Mouse (Mus musculus): ENCODE results near the gene Fstl4. TPM values are rescaled to one million over a fixed set of nuclear protein-coding genes. Genes with fewer than 3 reads are reported as not detected.

The Fstl4 gene
- polyA plus RNA-seq, 1 experiment from 2014 or later: 1.5 TPM

- no peak overlapping the region for H3K27ac ChIP-seq
- H3K4me2 ChIP-seq: no peak overlapping the region
- WGBS: 65% methylated on average over 9 of the region's 9 CpGs
- H3K9ac ChIP-seq: no peak overlapping the region
- H3K27me3 ChIP-seq: 0 out of 2 replicates have a peak, but pooled peaks cover 2% of the 10 kb centered on the region
- no peak overlapping the region for H3K4me3 ChIP-seq (replicated peaks)
- no peak for ATAC-seq (replicated peaks; ENCODE audit: low FRiP score)
- H3K9me3 ChIP-seq (replicated peaks): no peaks in the 10 kb centered on the region
- H3K36me3 ChIP-seq: no peaks in the 10 kb centered on the region
- peaks cover 14% of the 10 kb centered on the region for H3K4me1 ChIP-seq
Measured at GRCm38 (mm10) chr11:52744593-52745450, 19.6 kb upstream of the Fstl4 start.

GRCm38 (mm10) chr11:52747206-52747605 lies 17.2 kb upstream of the Fstl4 start:
- WGBS: 73% methylated on average over 7 of the region's 7 CpGs
- peaks cover 14% of the 10 kb centered on the region for H3K4me1 ChIP-seq

DNA sequence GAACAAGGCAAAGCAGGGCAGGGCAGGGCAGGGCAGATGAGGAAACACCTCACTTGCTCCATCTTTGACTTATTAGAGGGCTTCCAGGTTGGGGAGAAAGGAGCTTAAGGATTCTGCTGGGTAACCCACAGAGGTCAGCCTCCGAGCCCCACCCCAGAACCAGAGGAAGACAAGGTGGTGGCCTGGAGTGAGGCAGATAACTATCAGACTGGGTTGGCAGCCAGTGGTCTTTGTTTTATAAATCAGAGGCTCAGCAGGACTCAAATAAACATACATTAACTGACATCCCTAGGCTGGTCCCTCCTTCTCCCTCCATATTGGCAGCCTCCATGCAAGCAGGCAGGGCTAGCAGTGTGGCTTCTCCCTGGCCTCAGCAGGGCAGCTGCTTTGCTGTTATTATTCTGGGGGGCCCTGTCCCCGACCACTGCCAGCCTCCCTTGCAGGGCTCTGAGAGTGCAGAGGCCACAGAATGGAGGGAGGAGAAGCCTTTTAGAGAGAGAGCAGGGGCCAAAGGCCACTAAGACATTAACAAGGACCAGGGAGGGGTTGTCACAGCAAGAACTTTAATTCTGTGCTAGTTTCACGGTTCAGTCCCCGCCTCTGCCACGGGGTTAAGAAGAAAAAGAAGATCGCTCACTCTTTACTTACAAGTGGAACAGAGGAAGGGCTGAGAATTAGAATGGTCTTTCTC lies 16.5 kb upstream of the Fstl4 start:
- H3K27me3 ChIP-seq: no peaks in the 10 kb centered on the region
- WGBS: 27% methylated on average over 6 of the region's 6 CpGs
- H3K27ac ChIP-seq: no peak overlapping the region
- H3K36me3 ChIP-seq: no peaks in the 10 kb centered on the region
- no peak overlapping the region for H3K4me3 ChIP-seq (replicated peaks)
- peaks cover 14% of the 10 kb centered on the region for H3K4me1 ChIP-seq
- no peak overlapping the region for H3K9ac ChIP-seq
- no peak overlapping the region for H3K4me2 ChIP-seq
- no peaks in the 10 kb centered on the region for H3K9me3 ChIP-seq (replicated peaks)
- peak; percentile 46; the same call in 1 of the 2 replicates for ATAC-seq (replicated peaks; ENCODE audit: low FRiP score)

More at GRCm38 (mm10) chr11:52747206-52747605, 17.2 kb upstream of the Fstl4 start:
- no peak for ATAC-seq (replicated peaks; ENCODE audit: low FRiP score)
- Histone ChIP-seq H3K36me3 (no peaks in the 10 kb centered on the region), H3K4me2 (no peak overlapping the region), H3K9me3 (replicated peaks) (no peaks in the 10 kb centered on the region), H3K27ac (no peak overlapping the region), H3K4me3 (replicated peaks) (no peak overlapping the region), H3K27me3 (0 out of 2 replicates have a peak, but pooled peaks cover 2% of the 10 kb centered on the region), H3K9ac (no peak overlapping the region)

GRCm38 (mm10) chr11:52749988-52750387 lies 14.4 kb upstream of the Fstl4 start:
- no peak for ATAC-seq (replicated peaks; ENCODE audit: low FRiP score)
- 78% methylated on average over 6 of the region's 6 CpGs for WGBS
- H3K4me3 ChIP-seq (replicated peaks): no peak overlapping the region

GRCm38 (mm10) chr11:52752524-52752923 lies 11.9 kb upstream of the Fstl4 start:
- Histone ChIP-seq H3K27me3 (no peaks in the 10 kb centered on the region), H3K4me1 (peaks cover 16% of the 10 kb centered on the region), H3K27ac (no peak overlapping the region), H3K4me3 (replicated peaks) (no peak overlapping the region), H3K4me2 (no peak overlapping the region), H3K36me3 (no peaks in the 10 kb centered on the region), H3K9ac (no peak overlapping the region), H3K9me3 (replicated peaks) (no peaks in the 10 kb centered on the region)
- ATAC-seq (replicated peaks; ENCODE audit: low FRiP score): no peak
- WGBS: 91% methylated on average over 12 of the region's 12 CpGs

More at GRCm38 (mm10) chr11:52749988-52750387, 14.4 kb upstream of the Fstl4 start:
- Histone ChIP-seq H3K4me2 (no peak overlapping the region), H3K4me1 (peaks cover 16% of the 10 kb centered on the region), H3K9ac (no peak overlapping the region), H3K27me3 (no peaks in the 10 kb centered on the region), H3K36me3 (no peaks in the 10 kb centered on the region), H3K9me3 (replicated peaks) (no peaks in the 10 kb centered on the region), H3K27ac (no peak overlapping the region)

DNA sequence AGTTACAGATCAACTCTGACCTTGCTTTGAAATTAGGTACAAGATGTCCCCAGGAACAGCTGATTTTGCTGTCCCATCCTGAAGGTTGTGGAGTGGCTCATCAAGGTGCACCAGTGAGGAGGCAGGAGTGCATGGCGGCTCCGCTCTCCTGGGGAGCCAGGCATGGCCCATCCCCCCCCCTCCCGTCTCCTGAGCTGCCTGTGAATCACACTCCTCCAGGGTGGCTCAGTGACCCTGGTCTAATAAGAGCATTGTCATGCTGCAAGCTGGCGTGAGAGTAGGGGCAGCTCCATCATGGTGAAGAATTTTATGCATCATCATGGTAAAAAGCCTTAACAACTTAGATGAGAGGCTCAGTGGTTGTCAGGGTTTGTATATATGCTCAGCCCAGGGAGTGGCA lies 11.2 kb upstream of the Fstl4 start:
- no peak overlapping the region for H3K4me3 ChIP-seq (replicated peaks)
- WGBS: 38% methylated on average over 4 of the region's 4 CpGs
- H3K36me3 ChIP-seq: no peaks in the 10 kb centered on the region
- H3K9ac ChIP-seq: no peak overlapping the region
- no peaks in the 10 kb centered on the region for H3K9me3 ChIP-seq (replicated peaks)
- peaks cover 8% of the 10 kb centered on the region for H3K4me1 ChIP-seq
- ATAC-seq (replicated peaks; ENCODE audit: low FRiP score): 0 out of 2 replicates have a peak, but pooled peaks have one; percentile 43
- H3K4me2 ChIP-seq: no peak overlapping the region
- H3K27ac ChIP-seq: no peak overlapping the region
- no peaks in the 10 kb centered on the region for H3K27me3 ChIP-seq

DNA sequence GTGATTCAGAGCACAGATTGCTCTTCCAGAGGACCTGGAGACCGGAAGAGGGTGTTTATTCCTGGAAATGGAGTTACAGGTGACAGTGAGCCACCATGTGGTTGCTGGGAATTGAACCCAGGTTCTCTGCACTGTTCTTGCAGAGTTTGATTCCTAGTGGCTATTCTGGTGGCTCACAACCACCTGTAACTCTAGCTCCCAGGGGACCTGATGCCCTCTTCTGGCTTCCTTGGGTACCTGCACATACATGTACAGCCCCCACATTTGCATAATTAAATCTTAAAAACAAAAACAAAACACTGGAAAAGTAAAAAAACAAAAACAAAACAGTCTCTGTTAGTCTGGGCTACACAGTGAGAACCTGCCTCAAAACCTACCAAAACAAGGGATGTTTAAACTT lies 2.6 kb upstream of the Fstl4 start:
- Histone ChIP-seq H3K4me1 (peaks cover 24% of the 10 kb centered on the region), H3K27me3 (peaks cover 44% of the 10 kb centered on the region), H3K4me3 (replicated peaks) (no peak overlapping the region), H3K27ac (no peak overlapping the region), H3K9ac (no peak overlapping the region), H3K9me3 (replicated peaks) (no peaks in the 10 kb centered on the region), H3K4me2 (no peak overlapping the region), H3K36me3 (no peaks in the 10 kb centered on the region)
- no peak for ATAC-seq (replicated peaks; ENCODE audit: low FRiP score)
- 78% methylated on average over 1 of the region's 1 CpGs for WGBS

GRCm38 (mm10) chr11:52764894-52765677 lies 652 bp downstream of the Fstl4 start:
- Histone ChIP-seq H3K4me3 (replicated peaks) (peak overlapping the region; percentile 57), H3K36me3 (no peaks in the 10 kb centered on the region), H3K9me3 (replicated peaks) (no peaks in the 10 kb centered on the region), H3K27me3 (peaks cover 64% of the 10 kb centered on the region), H3K4me1 (peaks cover 24% of the 10 kb centered on the region), H3K9ac (peak overlapping the region; percentile 33), H3K27ac (no peak overlapping the region), H3K4me2 (peak overlapping the region; percentile 99)
- whole genome bisulfite sequencing: under 1% methylated on average over 53 of the region's 53 CpGs
- ATAC-seq (replicated peaks; ENCODE audit: low FRiP score): no peak

- H3K4me3 ChIP-seq (replicated peaks): peak overlapping the region; percentile 57
- ATAC-seq (replicated peaks; ENCODE audit: low FRiP score): peak; percentile 49; the same call in 1 of the 2 replicates
- peaks cover 67% of the 10 kb centered on the region for H3K27me3 ChIP-seq
- WGBS: 2% methylated on average over 21 of the region's 21 CpGs
- no peaks in the 10 kb centered on the region for H3K36me3 ChIP-seq
- no peaks in the 10 kb centered on the region for H3K9me3 ChIP-seq (replicated peaks)
- no peak overlapping the region for H3K9ac ChIP-seq
- peak overlapping the region; percentile 99 for H3K4me2 ChIP-seq
- peaks cover 24% of the 10 kb centered on the region for H3K4me1 ChIP-seq
- H3K27ac ChIP-seq: no peak overlapping the region
Measured at GRCm38 (mm10) chr11:52765678-52766254, 1.3 kb downstream of the Fstl4 start.

DNA sequence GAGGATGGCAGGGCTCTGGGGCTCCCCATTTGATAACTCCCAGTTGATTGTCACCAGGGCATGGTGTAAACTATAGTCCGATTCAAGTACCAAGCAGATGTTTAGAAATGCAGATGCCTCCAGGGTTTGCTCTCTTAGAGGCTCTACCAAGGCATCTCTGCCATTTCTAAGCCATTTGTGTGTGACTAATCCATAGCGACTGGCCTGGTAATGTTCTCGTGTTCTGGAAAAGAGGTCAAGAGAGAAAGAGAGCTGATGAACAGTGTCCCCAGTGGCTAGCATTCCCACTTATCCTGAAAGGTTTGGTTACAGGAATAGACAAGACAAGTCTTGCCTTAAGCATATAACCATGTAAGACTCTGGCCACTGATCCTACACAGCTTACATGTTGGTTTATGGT lies 3.5 kb downstream of the Fstl4 start:
- ATAC-seq (replicated peaks; ENCODE audit: low FRiP score): no peak
- peaks cover 62% of the 10 kb centered on the region for H3K27me3 ChIP-seq
- 89% methylated on average over 3 of the region's 3 CpGs for WGBS
- H3K9me3 ChIP-seq (replicated peaks): no peaks in the 10 kb centered on the region
- peaks cover 24% of the 10 kb centered on the region for H3K4me1 ChIP-seq
- no peak overlapping the region for H3K4me2 ChIP-seq
- no peak overlapping the region for H3K4me3 ChIP-seq (replicated peaks)
- H3K36me3 ChIP-seq: no peaks in the 10 kb centered on the region
- no peak overlapping the region for H3K27ac ChIP-seq
- H3K9ac ChIP-seq: no peak overlapping the region

DNA sequence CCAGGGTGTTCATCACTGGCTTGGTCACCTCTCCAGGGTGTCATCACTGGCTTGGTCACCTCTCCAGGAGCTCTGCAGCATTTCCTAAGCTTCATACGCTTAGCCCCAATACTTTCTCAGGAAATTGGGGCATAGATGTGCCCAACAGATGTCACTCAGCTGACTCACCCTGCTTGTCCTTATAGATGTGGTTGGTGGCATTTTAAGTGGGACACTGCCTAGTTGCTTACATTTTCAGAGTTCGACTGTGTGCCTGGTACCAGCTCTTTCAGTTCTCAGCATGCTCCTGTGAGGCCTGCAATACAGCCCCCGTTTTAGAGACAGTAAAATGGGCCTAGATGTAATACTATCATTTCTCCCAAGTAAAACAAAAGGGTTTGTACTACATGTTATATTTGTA lies 8.6 kb downstream of the Fstl4 start:
- H3K4me2 ChIP-seq: no peak overlapping the region
- H3K4me1 ChIP-seq: peaks cover 5% of the 10 kb centered on the region; the same call in 1 of the 2 replicates
- H3K9ac ChIP-seq: no peak overlapping the region
- 80% methylated on average over 3 of the region's 3 CpGs for WGBS
- no peak for ATAC-seq (replicated peaks; ENCODE audit: low FRiP score)
- H3K9me3 ChIP-seq (replicated peaks): no peaks in the 10 kb centered on the region
- no peaks in the 10 kb centered on the region for H3K36me3 ChIP-seq
- no peak overlapping the region for H3K27ac ChIP-seq
- no peak overlapping the region for H3K4me3 ChIP-seq (replicated peaks)
- H3K27me3 ChIP-seq: peaks cover 16% of the 10 kb centered on the region

Measured in kidney, embryonic 15.5 days (tissue).